Mouse (Mus musculus) liver, embryonic 14.5 days (tissue): ENCODE data around the gene Nin.

Experiments used
- CTCF ChIP-seq: IDR thresholded peaks from 2 replicates; pipeline ENCODE4 v1.5.1; 2016; ENCODE audit warnings: antibody characterized with exemption, low read depth, control low read depth
- EP300 ChIP-seq: IDR thresholded peaks from 2 replicates; pipeline ENCODE4 v1.6.1; 2016; ENCODE audit warnings: antibody characterized with exemption, low read depth

DNA sequence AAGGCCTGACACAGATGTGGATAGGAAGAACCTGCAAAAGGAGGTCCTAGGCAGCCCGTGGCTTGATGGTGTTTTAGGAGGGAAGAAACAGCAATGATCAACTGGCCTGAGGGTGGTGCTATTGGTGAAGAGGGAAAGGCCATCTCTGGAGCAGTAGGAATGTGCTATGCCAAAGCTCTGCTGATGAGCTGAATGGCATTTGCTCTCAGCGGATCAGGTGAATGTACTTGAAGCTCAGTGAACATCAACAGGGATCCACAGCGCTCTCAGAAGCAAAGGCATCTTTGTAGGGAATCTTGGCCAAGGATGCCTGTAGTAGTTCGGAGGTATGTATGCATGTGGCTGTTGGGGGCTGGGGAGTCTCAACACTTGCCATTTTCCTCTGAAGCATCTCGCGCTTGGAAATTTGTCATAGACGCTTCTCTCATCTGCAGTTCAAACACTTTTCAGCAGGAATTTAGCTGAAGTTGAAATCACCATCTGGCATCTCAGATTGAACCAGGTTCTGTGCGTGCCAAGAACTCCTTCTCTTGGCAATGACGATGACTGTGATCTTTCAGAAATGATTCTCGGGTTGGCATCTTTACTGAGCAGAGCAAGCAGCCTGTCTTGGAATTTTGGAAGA lies 5.3 kb upstream of the Nin start:
- TF ChIP-seq CTCF (0 out of 2 replicates have a peak, but pooled peaks have one; percentile 23), EP300 (no peak)
